Mouse (Mus musculus) spleen, embryonic (tissue): ENCODE results near the gene Ppp1r16b.

Experiments used
- CTCF ChIA-PET: fragments of 350-600 bp; sonication (Branson Sonifier 250); formaldehyde crosslinking; loops from one replicate; lab custom pipeline; 2022; lab: Charles Lee

The Ppp1r16b gene

GRCm38 (mm10) chr2:158795875-158796274 is 130.7 kb downstream of the Ppp1r16b start:
- CTCF ChIA-PET = no interaction called here

DNA sequence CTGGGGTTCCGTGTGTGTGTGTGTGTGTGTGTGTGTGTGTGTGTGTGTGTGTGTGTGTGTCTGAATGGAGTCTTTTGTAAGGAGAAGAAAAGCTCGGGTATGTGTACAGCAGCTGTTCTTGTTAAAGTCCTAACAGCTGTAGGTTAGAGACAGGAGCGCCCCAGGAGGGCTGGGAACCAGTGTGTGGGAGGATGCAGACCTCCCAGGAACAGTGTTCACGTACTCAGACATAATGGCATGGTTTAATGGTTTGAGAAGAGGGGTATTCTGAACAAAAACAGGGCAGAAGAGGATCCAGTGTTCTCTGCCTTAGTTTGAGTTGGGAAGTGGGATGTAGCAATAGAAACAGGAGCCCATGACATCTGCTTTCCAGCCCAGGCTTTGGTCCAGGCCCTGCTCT is 134.1 kb downstream of the Ppp1r16b start:
- CTCF ChIA-PET = interaction anchor here (0.5 to 0.6 kb wide), 3 partner anchors 77 to 126 kb away, joined by 3 to 6 read pairs (median 5); no protein-coding TSS in a partner anchor

- CTCF ChIA-PET = no interaction called here
These were observed 135.6 kb downstream of the Ppp1r16b start for GRCm38 (mm10) chr2:158800788-158801187.

DNA sequence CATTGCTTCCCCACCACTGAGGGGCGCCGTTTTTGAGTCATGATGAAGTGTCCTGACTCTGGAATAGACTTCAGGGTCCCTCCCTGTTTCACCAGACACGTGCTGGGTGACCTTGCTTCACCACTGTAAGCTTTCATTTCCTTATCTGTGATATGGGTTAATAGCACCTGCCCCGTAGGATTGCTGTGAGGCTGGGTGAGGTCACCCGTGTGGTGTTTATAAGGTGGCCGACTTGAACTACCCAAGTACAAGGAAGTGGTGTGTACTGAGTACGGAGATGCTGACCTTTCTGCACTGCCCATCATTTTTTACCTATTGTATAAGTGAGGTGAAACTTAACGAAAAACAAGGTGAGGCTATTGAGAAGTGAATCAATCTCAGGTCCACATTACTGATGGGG is 138.4 kb downstream of the Ppp1r16b start:
- CTCF ChIA-PET = no interaction called here

DNA sequence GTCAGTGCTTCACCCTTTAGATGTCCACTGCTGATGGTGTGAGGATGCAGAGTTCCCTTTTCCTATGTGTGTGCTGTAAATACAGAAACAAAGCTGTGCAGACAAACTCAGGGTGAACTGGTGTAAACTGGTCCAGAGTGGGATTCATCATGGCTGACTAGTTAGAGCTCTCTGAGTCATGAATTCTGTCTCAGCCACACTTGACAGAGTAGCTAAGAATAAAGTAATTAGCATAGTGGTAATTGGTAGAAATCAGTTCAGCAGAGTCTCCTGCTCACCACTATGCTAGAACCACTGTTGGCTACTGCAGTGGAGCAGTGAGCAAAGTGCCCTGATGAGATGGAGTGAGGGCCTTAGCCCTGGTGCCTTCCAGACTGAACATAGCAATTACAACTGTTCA is 150.5 kb downstream of the Ppp1r16b start:
- CTCF ChIA-PET = no interaction called here
